Mouse (Mus musculus) brain, embryonic 14.5 days (tissue): Measurements from ENCODE around the gene Ctdsp1.

Source experiments
- CTCF ChIP-seq: fragments of 200-500 bp; IDR thresholded peaks from 2 replicates; pipeline ENCODE4 v1.5.1; 2012; ENCODE audit warnings: inconsistent platforms, mild to moderate bottlenecking, moderate library complexity, borderline replicate concordance; ENCODE audit not compliant: insufficient read depth, insufficient read length; ENCODE audit errors: extremely low read depth
- POLR2A ChIP-seq: fragments of 200-500 bp; IDR thresholded peaks from 2 replicates; pipeline ENCODE4 v1.6.1; 2012; ENCODE audit warnings: mild to moderate bottlenecking, inconsistent platforms, borderline replicate concordance; ENCODE audit not compliant: poor library complexity, insufficient read depth, insufficient read length, severe bottlenecking; ENCODE audit errors: extremely low read depth

DNA sequence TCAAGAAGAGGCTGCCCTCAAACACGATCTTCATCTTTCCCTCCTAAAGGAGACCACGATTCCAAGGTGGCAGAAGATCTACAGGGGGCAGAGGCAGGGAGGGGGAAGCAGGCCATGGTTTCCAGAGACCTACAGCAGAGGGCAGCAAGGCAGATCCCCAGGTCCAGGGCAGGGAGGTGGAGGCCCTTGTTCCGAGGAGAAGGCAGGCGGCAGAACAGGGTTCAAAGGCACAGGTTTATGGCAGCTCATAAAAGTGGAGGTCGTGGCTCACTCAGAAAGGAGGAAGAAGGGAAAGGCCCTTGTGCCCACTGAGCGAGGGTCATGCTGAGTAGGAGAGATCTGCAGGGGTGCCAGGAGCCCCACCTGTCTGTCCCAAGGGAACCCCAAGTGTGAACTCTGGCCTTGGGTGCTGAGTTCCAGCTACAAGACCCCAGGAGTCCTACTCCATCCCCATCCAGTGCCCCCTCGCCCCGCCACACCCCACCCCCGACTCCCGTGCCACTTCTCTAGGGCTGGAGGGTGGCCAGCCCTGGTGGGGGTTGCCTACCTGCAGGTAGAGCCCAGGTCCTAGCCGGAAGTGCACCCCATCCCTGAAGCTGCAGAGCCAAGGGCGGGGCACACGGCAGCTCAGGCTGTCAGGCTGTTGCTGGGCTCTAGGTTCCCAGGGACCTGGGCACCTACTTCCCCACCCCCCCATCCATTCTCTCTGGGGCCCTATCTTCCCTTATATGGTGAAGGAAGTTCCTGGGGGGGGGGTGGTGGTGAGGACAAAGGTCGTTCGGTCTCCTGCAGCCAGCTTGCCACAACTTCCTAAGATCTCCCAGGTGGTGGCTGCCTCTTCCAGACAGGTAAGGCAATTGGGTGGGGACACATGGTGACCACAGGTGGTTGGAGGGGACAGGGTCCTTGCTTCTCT lies 17.5 kb downstream of the Ctdsp1 start, which contains the start of gene Vil1:
- TF ChIP-seq POLR2A (no peak), CTCF (no peak)
